ENCODE assay signal across 8 mouse cellular contexts in genomic region chr2:25581901-25582301, GRCm38 (mm10). TPM values are rescaled to one million over a fixed set of nuclear protein-coding genes. Genes with fewer than 3 reads are reported as not detected.
DNase-seq lines count a peak whose midpoint lies in the region; ATAC-seq and TF ChIP-seq lines count a peak whose summit lies in the region.

No protein-coding gene starts in this region.

- DNase-seq in lung, embryonic 14.5 days, result no peak
- DNase-seq in lung, adult 18-20 months, result no peak
- DNase-seq in cerebellum, postnatal 14 days, result peak; percentile 94 to 97
- DNase-seq in heart, postnatal 0 days (ENCODE audit: low spot score), result no peak
- no peak for DNase-seq in urinary bladder, postnatal 14 days (ENCODE audit: low spot score)
- no peak for DNase-seq in lung, postnatal 4 days

- TF ChIP-seq EP300 in heart, postnatal 0 days (IDR thresholded peaks at IDR 0.05; ENCODE audit: low read depth), result no peak

- peak overlapping the region; percentile 29; the same call in 1 of the 2 replicates for H3K4me3 ChIP-seq in lung, embryonic 14.5 days (ENCODE audit: low read depth, low read length)
- no peak overlapping the region for H3K4me3 ChIP-seq in heart, postnatal 0 days (ENCODE audit: low read depth, low read length)
- H3K4me3 ChIP-seq in liver, embryonic 15.5 days (replicated peaks), result no peak overlapping the region

- 29% methylated on average over 6 of the region's 6 CpGs for WGBS in lung, embryonic 14.5 days
- 20% methylated on average over 6 of the region's 6 CpGs for WGBS in heart, postnatal 0 days
- WGBS in liver, embryonic 15.5 days (ENCODE audit: insufficient replicate concordance), result 6% methylated on average over 6 of the region's 6 CpGs

- H3K27ac ChIP-seq in lung, embryonic 14.5 days (ENCODE audit: low read depth), result no peak overlapping the region
- no peak overlapping the region for H3K27ac ChIP-seq in heart, postnatal 0 days (ENCODE audit: low read depth)
- H3K27ac ChIP-seq in liver, embryonic 15.5 days (replicated peaks), result 0 out of 2 replicates have a peak overlapping the region, but pooled peaks have one; percentile 29

- peak overlapping the region; percentile 68; the same call in 1 of the 2 replicates for H3K4me2 ChIP-seq in lung, embryonic 14.5 days
- H3K4me2 ChIP-seq in heart, postnatal 0 days (ENCODE audit: low read depth, low read length), result peak overlapping the region; percentile 66
- H3K4me2 ChIP-seq in liver, embryonic 15.5 days, result peak overlapping the region; percentile 60

- H3K9ac ChIP-seq in lung, embryonic 14.5 days, result no peak overlapping the region
- H3K9ac ChIP-seq in heart, postnatal 0 days (replicated peaks; ENCODE audit: low read depth, low read length), result no peak overlapping the region
- H3K9ac ChIP-seq in liver, embryonic 15.5 days, result no peak overlapping the region

- ATAC-seq in lung, embryonic 14.5 days (ENCODE audit: insufficient read depth), result peak; percentile 14; the same call in 1 of the 2 replicates
- ATAC-seq in heart, postnatal 0 days (ENCODE audit: insufficient read depth, low read depth), result 0 out of 2 replicates have a peak, but pooled peaks have one; percentile 0
- no peak for ATAC-seq in liver, embryonic 15.5 days (ENCODE audit: insufficient read depth)
- ATAC-seq in monocyte, adult 5-6 weeks (replicated peaks; ENCODE audit: insufficient number of reproducible peaks, low FRiP score, low TSS enrichment, poor library complexity, severe bottlenecking), result no peak

- no peaks in the 10 kb centered on the region for H3K9me3 ChIP-seq in lung, embryonic 14.5 days (ENCODE audit: low read depth, low read length)
- no peaks in the 10 kb centered on the region for H3K9me3 ChIP-seq in heart, postnatal 0 days (replicated peaks; ENCODE audit: control insufficient read depth, low read length)
- no peaks in the 10 kb centered on the region for H3K9me3 ChIP-seq in liver, embryonic 15.5 days (replicated peaks)

- no peak for TF ChIP-seq CTCF in lung, embryonic 14.5 days (IDR thresholded peaks at IDR 0.05; ENCODE audit: low read depth)
- TF ChIP-seq CTCF in heart, postnatal 0 days (IDR thresholded peaks at IDR 0.05; ENCODE audit: low read depth), result no peak

- H3K36me3 ChIP-seq in lung, embryonic 14.5 days (ENCODE audit: insufficient read depth), result peaks cover 39% of the 10 kb centered on the region
- peaks cover 29% of the 10 kb centered on the region for H3K36me3 ChIP-seq in heart, postnatal 0 days (replicated peaks; ENCODE audit: control insufficient read depth, insufficient read depth, low read length)
- peaks cover 35% of the 10 kb centered on the region for H3K36me3 ChIP-seq in liver, embryonic 15.5 days (replicated peaks)

- H3K4me1 ChIP-seq in lung, embryonic 14.5 days (ENCODE audit: insufficient read depth), result peaks cover 3% of the 10 kb centered on the region; the same call in 1 of the 2 replicates
- peaks cover 35% of the 10 kb centered on the region for H3K4me1 ChIP-seq in heart, postnatal 0 days (ENCODE audit: control insufficient read depth, insufficient read depth)
- H3K4me1 ChIP-seq in liver, embryonic 15.5 days (replicated peaks), result peaks cover 62% of the 10 kb centered on the region

- H3K27me3 ChIP-seq in lung, embryonic 14.5 days (ENCODE audit: insufficient read depth, low read length), result peaks cover 45% of the 10 kb centered on the region
- H3K27me3 ChIP-seq in heart, postnatal 0 days (ENCODE audit: control insufficient read depth, insufficient read depth, low read length), result peaks cover 45% of the 10 kb centered on the region
- H3K27me3 ChIP-seq in liver, embryonic 15.5 days, result peaks cover 50% of the 10 kb centered on the region

RNA-seq across cellular contexts. Expression of gene Ajm1, which starts 0.3 kb away (rescaled TPM):
- polyA plus RNA-seq in lung, embryonic 14.5 days (2014; fragmentation: Nextera tagmentation; extraction: Ambion mirVana), result 0.37 TPM in 1 of 2 replicates, not detected in the other
- total RNA-seq in heart, postnatal 0 days (2014; rRNA removed; ENCODE audit: low replicate concordance), result not detected in 2 replicates
- polyA plus RNA-seq in heart, postnatal 0 days (2015; fragmentation: Nextera tagmentation; extraction: Ambion mirVana), result not detected in 2 replicates
- 0.03 TPM in 1 of 2 replicates, not detected in the other for polyA plus RNA-seq in liver, embryonic 15.5 days (2015; fragmentation: Nextera tagmentation; extraction: Ambion mirVana)
- 0.10 TPM in 1 of 3 replicates, not detected in the others for total RNA-seq in monocyte, adult 5-6 weeks (2017)

RNA-seq across cellular contexts. Expression of gene Phpt1, which starts 6.9 kb away (rescaled TPM):
- polyA plus RNA-seq in lung, embryonic 14.5 days (2014; fragmentation: Nextera tagmentation; extraction: Ambion mirVana), result 183 and 197 TPM in 2 replicates
- total RNA-seq in heart, postnatal 0 days (2014; rRNA removed; ENCODE audit: low replicate concordance), result 37.9 and 43.3 TPM in 2 replicates
- polyA plus RNA-seq in heart, postnatal 0 days (2015; fragmentation: Nextera tagmentation; extraction: Ambion mirVana), result 248 and 255 TPM in 2 replicates
- polyA plus RNA-seq in liver, embryonic 15.5 days (2015; fragmentation: Nextera tagmentation; extraction: Ambion mirVana), result 31.2 and 36.3 TPM in 2 replicates
- total RNA-seq in monocyte, adult 5-6 weeks (2017), result 0.67 to 1.9 TPM (median 1.1 TPM) in 3 replicates

RNA-seq across cellular contexts. Expression of gene Mamdc4, which starts 7.3 kb away (rescaled TPM):
- polyA plus RNA-seq in lung, embryonic 14.5 days (2014; fragmentation: Nextera tagmentation; extraction: Ambion mirVana), result 2.2 and 4.1 TPM in 2 replicates
- 1.7 and 2.0 TPM in 2 replicates for total RNA-seq in heart, postnatal 0 days (2014; rRNA removed; ENCODE audit: low replicate concordance)
- 0.14 and 1.6 TPM in 2 replicates for polyA plus RNA-seq in heart, postnatal 0 days (2015; fragmentation: Nextera tagmentation; extraction: Ambion mirVana)
- polyA plus RNA-seq in liver, embryonic 15.5 days (2015; fragmentation: Nextera tagmentation; extraction: Ambion mirVana), result 0.32 and 7.7 TPM in 2 replicates
- 2.8 to 6.2 TPM in 2 of 3 replicates, not detected in the other for total RNA-seq in monocyte, adult 5-6 weeks (2017)

RNA-seq across cellular contexts. Expression of gene Edf1, which starts 24.3 kb away (rescaled TPM):
- polyA plus RNA-seq in lung, embryonic 14.5 days (2014; fragmentation: Nextera tagmentation; extraction: Ambion mirVana), result 282 and 295 TPM in 2 replicates
- total RNA-seq in heart, postnatal 0 days (2014; rRNA removed; ENCODE audit: low replicate concordance), result 112 and 136 TPM in 2 replicates
- 314 and 343 TPM in 2 replicates for polyA plus RNA-seq in heart, postnatal 0 days (2015; fragmentation: Nextera tagmentation; extraction: Ambion mirVana)
- polyA plus RNA-seq in liver, embryonic 15.5 days (2015; fragmentation: Nextera tagmentation; extraction: Ambion mirVana), result 186 and 201 TPM in 2 replicates
- total RNA-seq in monocyte, adult 5-6 weeks (2017), result 80.0 to 121 TPM (median 114 TPM) in 3 replicates

RNA-seq across cellular contexts. Expression of gene Rabl6, which starts 26.4 kb away (rescaled TPM):
- 75.5 and 85.7 TPM in 2 replicates for polyA plus RNA-seq in lung, embryonic 14.5 days (2014; fragmentation: Nextera tagmentation; extraction: Ambion mirVana)
- total RNA-seq in heart, postnatal 0 days (2014; rRNA removed; ENCODE audit: low replicate concordance), result 52.1 and 89.9 TPM in 2 replicates
- 28.7 and 30.7 TPM in 2 replicates for polyA plus RNA-seq in heart, postnatal 0 days (2015; fragmentation: Nextera tagmentation; extraction: Ambion mirVana)
- 21.7 and 23.5 TPM in 2 replicates for polyA plus RNA-seq in liver, embryonic 15.5 days (2015; fragmentation: Nextera tagmentation; extraction: Ambion mirVana)
- 42.7 to 71.6 TPM (median 51.7 TPM) in 3 replicates for total RNA-seq in monocyte, adult 5-6 weeks (2017)

Comparison
In these comparisons a context has a peak if more than half of its experiments do, and no peak if none do; other contexts are left out.
1. ATAC-seq: peak in lung, embryonic 14.5 days (single experiment) and heart, postnatal 0 days (single experiment); none in liver, embryonic 15.5 days (single experiment) and monocyte, adult 5-6 weeks (single experiment).
2. DNase-seq: peak in cerebellum, postnatal 14 days (2 of 2); none in lung, embryonic 14.5 days (single experiment), lung, adult 18-20 months (0 of 2), heart, postnatal 0 days (single experiment), urinary bladder, postnatal 14 days (single experiment) and lung, postnatal 4 days (0 of 2).
3. Peak in every context shown above with its lines, with median percentiles within 50 percentile points of each other: H3K4me2 ChIP-seq.